Mouse (Mus musculus) neural tube, embryonic 11.5 days (tissue): ENCODE measurements around the gene Fam187b. TPM values are rescaled to one million over a fixed set of nuclear protein-coding genes. Genes with fewer than 3 reads are reported as not detected.

Experiments used
- ATAC-seq: fragments of 200-750 bp; cut with Nextera tagmentation; 2 replicates; pipeline ENCODE4 v1.8.0; 2017; ENCODE audit warnings: moderate number of reproducible peaks, mild to moderate bottlenecking, moderate TSS enrichment, moderate library complexity; ENCODE audit not compliant: insufficient read depth, low FRiP score, low TSS enrichment
- DNase-seq: peaks from one replicate; pipeline ENCODE4 v3.0.0-alpha.2; 2015; ENCODE audit warnings: low spot score
- H3K27ac ChIP-seq: fragments of 300-500 bp; sonication (generic); 2 replicates; pipeline ENCODE4 v1.5.1; 2014; ENCODE audit warnings: low read depth, mild to moderate bottlenecking, low read length
- H3K27me3 ChIP-seq: fragments of 300-500 bp; sonication (generic); 2 replicates; pipeline ENCODE4 v1.6.1; 2014; ENCODE audit warnings: mild to moderate bottlenecking, low read length, mixed read lengths; ENCODE audit not compliant: control insufficient read depth, insufficient read depth
- H3K36me3 ChIP-seq: fragments of 300-500 bp; sonication (generic); 2 replicates; pipeline ENCODE4 v1.6.1; 2014; ENCODE audit warnings: mild to moderate bottlenecking, low read length, moderate library complexity, mixed read lengths; ENCODE audit not compliant: control insufficient read depth, insufficient read depth
- H3K4me1 ChIP-seq: fragments of 300-500 bp; sonication (generic); 2 replicates; pipeline ENCODE4 v1.6.1; 2014; ENCODE audit warnings: low read length, mixed read lengths; ENCODE audit not compliant: control insufficient read depth, insufficient read depth
- H3K4me2 ChIP-seq: fragments of 300-500 bp; sonication (generic); 2 replicates; pipeline ENCODE4 v1.6.1; 2014; ENCODE audit warnings: low read depth, mild to moderate bottlenecking, moderate library complexity
- H3K4me3 ChIP-seq: fragments of 300-500 bp; sonication (generic); 2 replicates; pipeline ENCODE4 v1.5.1; 2014; ENCODE audit warnings: low read depth, low read length
- H3K9ac ChIP-seq: fragments of 300-500 bp; sonication (generic); 2 replicates; pipeline ENCODE4 v1.6.1; 2014; ENCODE audit warnings: mild to moderate bottlenecking, low read length
- H3K9me3 ChIP-seq: fragments of 300-500 bp; sonication (generic); 2 replicates; pipeline ENCODE4 v1.6.1; 2016; ENCODE audit warnings: low read length; ENCODE audit not compliant: control insufficient read depth
- WGBS: fragments of 180-500 bp; shearing (Covaris S2); extraction: QIAGEN DNeasy Blood & Tissue Kit; methylation state at CpG from one replicate; pipeline ENCODE4 v1.1.7; 2014; 5-methylcytosine and 5-hydroxymethylcytosine counted together
- polyA plus RNA-seq: library from polyadenylated mRNA; unstranded; fragments of >200 nt; fragmentation: Nextera tagmentation; extraction: Ambion mirVana; gene quantifications from 2 replicates; pipeline ENCODE4 v1.2.1, GENCODE M21; 2014

Gene Fam187b
- polyA plus RNA-seq, 1 experiment from 2014 or later: 0.32 TPM

GRCm38 (mm10) chr7:30965677-30966076 is 7.9 kb upstream of the Fam187b start:
- 69% methylated on average over 14 of the region's 14 CpGs for WGBS
- H3K27ac ChIP-seq: no peak overlapping the region
- ATAC-seq: no peak

GRCm38 (mm10) chr7:30966657-30967056 is 6.9 kb upstream of the Fam187b start:
- Histone ChIP-seq H3K36me3 (no peaks in the 10 kb centered on the region), H3K4me3 (no peak overlapping the region), H3K27ac (no peak overlapping the region), H3K4me2 (no peak overlapping the region), H3K27me3 (no peaks in the 10 kb centered on the region), H3K9me3 (no peaks in the 10 kb centered on the region), H3K4me1 (no peaks in the 10 kb centered on the region), H3K9ac (no peak overlapping the region)
- ATAC-seq: no peak
- DNase-seq: no peak
- whole genome bisulfite sequencing: 85% methylated on average over 3 of the region's 3 CpGs

More at GRCm38 (mm10) chr7:30965677-30966076, 7.9 kb upstream of the Fam187b start:
- no peaks in the 10 kb centered on the region for H3K4me1 ChIP-seq
- H3K4me3 ChIP-seq: no peak overlapping the region
- H3K27me3 ChIP-seq: no peaks in the 10 kb centered on the region
- H3K9ac ChIP-seq: no peak overlapping the region
- no peak overlapping the region for H3K4me2 ChIP-seq
- H3K36me3 ChIP-seq: no peaks in the 10 kb centered on the region
- DNase-seq: no peak
- H3K9me3 ChIP-seq: no peaks in the 10 kb centered on the region

DNA sequence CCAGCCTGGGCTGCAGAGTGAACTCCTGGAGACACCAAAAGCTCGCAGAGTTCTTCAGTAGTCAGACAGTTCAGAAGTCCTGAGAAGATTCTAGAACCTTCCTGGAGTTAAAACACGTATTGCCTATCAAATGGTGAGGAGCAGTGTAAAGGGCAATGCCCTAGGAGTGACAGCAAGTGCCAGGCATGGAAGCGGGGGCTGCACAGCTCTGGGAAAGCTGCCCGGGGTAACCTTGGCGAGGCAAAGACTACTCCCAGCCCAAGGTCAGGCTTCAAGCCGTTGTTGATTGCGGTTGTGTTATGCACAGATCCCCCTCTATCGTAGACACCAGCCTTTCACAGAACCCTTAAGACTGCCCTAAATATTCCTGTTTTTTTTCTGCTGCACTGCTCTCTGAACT is 5.0 kb upstream of the Fam187b start:
- DNase-seq (no peak), ATAC-seq (no peak)
- H3K36me3 ChIP-seq: no peaks in the 10 kb centered on the region
- no peaks in the 10 kb centered on the region for H3K9me3 ChIP-seq
- no peak overlapping the region for H3K4me2 ChIP-seq
- no peak overlapping the region for H3K27ac ChIP-seq
- H3K27me3 ChIP-seq: peaks cover 15% of the 10 kb centered on the region
- H3K4me3 ChIP-seq: no peak overlapping the region
- no peak overlapping the region for H3K9ac ChIP-seq
- WGBS: 93% methylated on average over 8 of the region's 8 CpGs
- H3K4me1 ChIP-seq: peaks cover 4% of the 10 kb centered on the region; the same call in 1 of the 2 replicates

- Histone ChIP-seq H3K9me3 (no peaks in the 10 kb centered on the region), H3K27ac (no peak overlapping the region), H3K9ac (no peak overlapping the region), H3K36me3 (no peaks in the 10 kb centered on the region), H3K27me3 (peaks cover 15% of the 10 kb centered on the region), H3K4me1 (peaks cover 5% of the 10 kb centered on the region; the same call in 1 of the 2 replicates), H3K4me2 (no peak overlapping the region), H3K4me3 (no peak overlapping the region)
- 84% methylated on average over 4 of the region's 4 CpGs for WGBS
- ATAC-seq: no peak
- no peak for DNase-seq
Observed at GRCm38 (mm10) chr7:30969174-30969573, 4.4 kb upstream of the Fam187b start.

GRCm38 (mm10) chr7:30971901-30972300 is 1.7 kb upstream of the Fam187b start:
- H3K27ac ChIP-seq: no peak overlapping the region
- no peaks in the 10 kb centered on the region for H3K9me3 ChIP-seq
- no peak overlapping the region for H3K9ac ChIP-seq
- no peaks in the 10 kb centered on the region for H3K36me3 ChIP-seq
- no peak overlapping the region; the same call in 1 of the 2 replicates for H3K4me2 ChIP-seq
- no peak for ATAC-seq
- H3K27me3 ChIP-seq: peaks cover 15% of the 10 kb centered on the region
- WGBS: 92% methylated on average over 15 of the region's 15 CpGs
- peaks cover 5% of the 10 kb centered on the region; the same call in 1 of the 2 replicates for H3K4me1 ChIP-seq
- H3K4me3 ChIP-seq: no peak overlapping the region
- DNase-seq: no peak

DNA sequence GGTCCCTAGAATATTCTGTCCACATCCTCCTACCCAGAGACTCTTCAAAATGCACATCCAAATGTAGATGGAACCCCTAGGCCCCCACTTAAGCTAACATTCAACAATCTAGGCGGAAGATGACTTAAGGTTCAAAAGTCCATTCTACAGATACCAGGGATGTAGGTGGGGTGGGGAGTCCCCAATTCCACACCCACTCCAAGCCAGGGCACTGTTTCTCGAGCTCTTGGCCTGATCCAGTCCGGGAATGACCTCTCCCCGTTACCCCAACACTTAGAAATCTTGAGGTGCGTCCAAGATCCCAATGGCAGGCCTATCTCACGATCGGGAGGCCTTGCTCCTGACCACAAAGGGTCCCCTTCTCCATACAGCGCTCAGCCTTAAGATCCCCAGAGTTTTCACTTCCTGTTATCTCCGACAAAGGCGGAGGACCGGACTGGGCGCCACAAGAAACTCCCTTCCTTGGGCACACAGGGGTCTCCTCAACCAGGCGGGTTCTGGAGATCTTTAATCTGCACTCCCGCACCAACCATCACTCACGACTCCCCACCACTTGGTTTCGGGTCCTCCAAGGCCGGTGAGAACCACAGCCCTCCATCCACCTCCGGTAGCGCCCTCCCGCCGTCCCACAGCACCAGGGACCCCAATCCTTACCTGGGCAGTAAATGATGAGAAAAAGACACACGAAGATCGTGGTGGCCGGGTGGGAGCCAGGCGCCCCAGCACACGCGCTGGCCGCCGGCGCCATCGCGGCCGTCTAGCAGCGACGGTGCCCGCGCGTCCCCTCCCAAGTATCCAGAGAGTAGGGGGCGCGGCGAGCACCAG is 952 bp upstream of the Fam187b start:
- Histone ChIP-seq H3K4me1 (peaks cover 5% of the 10 kb centered on the region; the same call in 1 of the 2 replicates), H3K4me2 (peak overlapping the region; percentile 56), H3K27me3 (peaks cover 15% of the 10 kb centered on the region), H3K9me3 (no peaks in the 10 kb centered on the region), H3K36me3 (no peaks in the 10 kb centered on the region), H3K27ac (no peak overlapping the region), H3K9ac (peak overlapping the region; percentile 40), H3K4me3 (peak overlapping the region; percentile 26)
- WGBS: 3% methylated on average over 41 of the region's 41 CpGs
- no peak for DNase-seq
- ATAC-seq: no peak

- H3K4me2 ChIP-seq: peak within 1 kb of the TSS; percentile 56
- no peaks in the 10 kb centered on the region for H3K9me3 ChIP-seq
- no peak for ATAC-seq
- H3K9ac ChIP-seq: peak within 1 kb of the TSS; percentile 40
- no peaks in the 10 kb centered on the region for H3K36me3 ChIP-seq
- peak; percentile 42 for DNase-seq
- H3K4me1 ChIP-seq: peaks cover 5% of the 10 kb centered on the region; the same call in 1 of the 2 replicates
- no peak within 1 kb of the TSS for H3K27ac ChIP-seq
- under 1% methylated on average over 19 of the region's 19 CpGs for WGBS
- H3K4me3 ChIP-seq: peak within 1 kb of the TSS; percentile 26
- peaks cover 15% of the 10 kb centered on the region for H3K27me3 ChIP-seq
Observed at GRCm38 (mm10) chr7:30973251-30973500, 414 bp upstream of the Fam187b start, which contains the start of gene Lsr. Gene Lsr (minus strand): TSS chr7:30973464.

DNA sequence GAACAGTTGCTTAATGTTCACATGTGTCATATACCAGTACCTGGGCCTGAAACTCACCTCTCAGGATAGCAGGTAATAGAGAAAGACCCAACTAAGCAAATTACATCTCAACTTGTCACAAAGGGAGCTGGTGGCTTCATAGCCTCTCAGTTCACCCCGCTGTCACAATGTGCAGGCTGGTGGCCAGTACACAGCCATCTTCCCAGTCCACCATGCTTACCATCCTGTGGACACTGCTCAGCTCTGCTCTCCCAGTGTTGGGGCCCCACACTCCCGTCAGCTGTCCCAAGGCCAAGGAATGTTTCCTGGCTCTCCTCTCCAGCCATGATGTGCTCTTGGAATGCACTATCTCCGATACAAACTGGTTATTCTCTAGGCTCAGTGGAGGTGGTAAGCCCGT is 8.1 kb downstream of the Fam187b start:
- Histone ChIP-seq H3K4me2 (no peak overlapping the region), H3K4me3 (no peak overlapping the region), H3K4me1 (no peaks in the 10 kb centered on the region), H3K9ac (no peak overlapping the region), H3K27ac (no peak overlapping the region), H3K9me3 (no peaks in the 10 kb centered on the region), H3K36me3 (no peaks in the 10 kb centered on the region), H3K27me3 (no peaks in the 10 kb centered on the region)
- no peak for DNase-seq
- 94% methylated on average over 4 of the region's 4 CpGs for WGBS
- ATAC-seq: no peak

GRCm38 (mm10) chr7:30985357-30985756 is 11.8 kb downstream of the Fam187b start:
- Histone ChIP-seq H3K4me2 (no peak overlapping the region), H3K9me3 (no peaks in the 10 kb centered on the region), H3K4me1 (no peaks in the 10 kb centered on the region), H3K36me3 (no peaks in the 10 kb centered on the region), H3K27me3 (no peaks in the 10 kb centered on the region), H3K27ac (no peak overlapping the region), H3K9ac (no peak overlapping the region), H3K4me3 (no peak overlapping the region)
- DNase-seq (no peak), ATAC-seq (no peak)
- WGBS: 84% methylated on average over 9 of the region's 9 CpGs
